Mouse (Mus musculus) lung, adult 2 months (tissue): ENCODE data around the gene Idua.

Experiments used
- CTCF ChIP-seq: fragments of 200-500 bp; IDR thresholded peaks from 2 replicates; pipeline ENCODE4 v1.5.1; 2011; ENCODE audit warnings: mild to moderate bottlenecking, low read length, control low read depth; ENCODE audit not compliant: insufficient read depth
- POLR2A ChIP-seq: fragments of 200-500 bp; IDR thresholded peaks from 2 replicates; pipeline ENCODE4 v1.6.1; 2011; ENCODE audit warnings: low read depth, mild to moderate bottlenecking, control low read depth, low read length, borderline replicate concordance; ENCODE audit errors: extremely low read depth

DNA sequence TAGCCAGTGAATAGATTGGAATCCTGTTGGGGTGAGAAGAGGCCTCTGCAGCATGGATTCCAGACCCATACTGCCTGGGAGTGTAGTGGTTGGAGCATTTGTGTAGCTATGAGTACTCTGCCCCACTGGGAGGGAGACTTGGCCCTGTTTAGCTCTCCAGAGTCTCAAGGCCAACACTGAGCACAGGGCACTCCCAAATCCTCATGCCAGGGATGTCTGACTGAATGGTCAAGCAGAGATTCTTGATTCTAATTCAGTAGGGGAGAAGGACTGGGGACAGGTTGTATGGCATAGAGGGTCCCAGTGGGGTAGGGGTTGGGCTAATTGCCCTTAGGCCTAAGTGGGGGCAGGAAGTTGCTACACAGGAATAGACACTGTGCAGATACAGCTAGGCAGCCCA is 53.6 kb downstream of the Idua start:
- TF ChIP-seq CTCF = no peak
- no peak for TF ChIP-seq POLR2A
